Mouse (Mus musculus) limb, embryonic 11.5 days (tissue): ENCODE results near the gene Ascc2. TPM values are rescaled to one million over a fixed set of nuclear protein-coding genes. Genes with fewer than 3 reads are reported as not detected.

ENCODE experiments used
- ATAC-seq: fragments of 200-750 bp; cut with Nextera tagmentation; 2 replicates; pipeline ENCODE4 v1.8.0; 2017; ENCODE audit warnings: low read depth; ENCODE audit not compliant: insufficient number of reproducible peaks, low FRiP score, low TSS enrichment
- DNase-seq: peaks from one replicate; pipeline ENCODE4 v3.0.0-alpha.2; 2015; ENCODE audit warnings: low spot score
- H3K27ac ChIP-seq: fragments of 300-500 bp; sonication (generic); replicated peaks from 2 replicates; pipeline ENCODE4 v1.5.1; 2014; ENCODE audit warnings: low read depth, mild to moderate bottlenecking, low read length
- H3K27me3 ChIP-seq: fragments of 300-500 bp; sonication (generic); 2 replicates; pipeline ENCODE4 v1.6.1; 2014; ENCODE audit warnings: mild to moderate bottlenecking, low read length, mixed read lengths; ENCODE audit not compliant: control insufficient read depth, insufficient read depth
- H3K36me3 ChIP-seq: fragments of 300-500 bp; sonication (generic); 2 replicates; pipeline ENCODE4 v1.6.1; 2014; ENCODE audit warnings: mild to moderate bottlenecking, low read length, moderate library complexity, mixed read lengths; ENCODE audit not compliant: control insufficient read depth, insufficient read depth
- H3K4me1 ChIP-seq: fragments of 300-500 bp; sonication (generic); 2 replicates; pipeline ENCODE4 v1.6.1; 2014; ENCODE audit warnings: low read length, mixed read lengths; ENCODE audit not compliant: control insufficient read depth, insufficient read depth
- H3K4me2 ChIP-seq: fragments of 300-500 bp; sonication (generic); 2 replicates; pipeline ENCODE4 v1.6.1; 2014; ENCODE audit warnings: low read depth, mild to moderate bottlenecking, moderate library complexity; ENCODE audit not compliant: severe bottlenecking
- H3K4me3 ChIP-seq: fragments of 300-500 bp; sonication (generic); 2 replicates; pipeline ENCODE4 v1.5.1; 2014; ENCODE audit warnings: low read depth, low read length
- H3K9ac ChIP-seq: fragments of 300-500 bp; sonication (generic); 2 replicates; pipeline ENCODE4 v1.6.1; 2014; ENCODE audit warnings: mild to moderate bottlenecking, low read length
- H3K9me3 ChIP-seq: fragments of 300-500 bp; sonication (generic); 2 replicates; pipeline ENCODE4 v1.6.1; 2016; ENCODE audit warnings: low read length; ENCODE audit not compliant: control insufficient read depth
- WGBS: fragments of 180-500 bp; shearing (Covaris S2); extraction: QIAGEN DNeasy Blood & Tissue Kit; methylation state at CpG from one replicate; pipeline ENCODE4 v1.1.7; 2014; 5-methylcytosine and 5-hydroxymethylcytosine counted together
- polyA plus RNA-seq: library from polyadenylated mRNA; unstranded; fragments of >200 nt; fragmentation: Nextera tagmentation; extraction: Ambion mirVana; gene quantifications from 2 replicates; pipeline ENCODE4 v1.2.1, GENCODE M21; 2014

Ascc2 gene
- polyA plus RNA-seq, 1 experiment from 2014 or later, result 39.5 TPM

- no peak for DNase-seq
- Histone ChIP-seq H3K4me2 (no peak overlapping the region), H3K4me3 (no peak overlapping the region), H3K36me3 (no peaks in the 10 kb centered on the region), H3K9me3 (no peaks in the 10 kb centered on the region), H3K9ac (no peak overlapping the region), H3K27ac (no peak overlapping the region), H3K4me1 (no peaks in the 10 kb centered on the region), H3K27me3 (no peaks in the 10 kb centered on the region)
- no peak for ATAC-seq
- WGBS, result 59% methylated on average over 11 of the region's 11 CpGs
These were observed 51.3 kb downstream of the Ascc2 start for GRCm38 (mm10) chr11:4688632-4689380.

- H3K4me1 ChIP-seq, result no peaks in the 10 kb centered on the region
- H3K4me2 ChIP-seq, result no peak overlapping the region
- H3K4me3 ChIP-seq, result no peak overlapping the region
- H3K27me3 ChIP-seq, result no peaks in the 10 kb centered on the region
- H3K36me3 ChIP-seq, result no peaks in the 10 kb centered on the region
- no peaks in the 10 kb centered on the region for H3K9me3 ChIP-seq
- H3K27ac ChIP-seq, result no peak overlapping the region
- WGBS, result 88% methylated on average over 7 of the region's 7 CpGs
- ATAC-seq, result no peak
- H3K9ac ChIP-seq, result no peak overlapping the region
- DNase-seq, result no peak
These were observed 52.8 kb downstream of the Ascc2 start for GRCm38 (mm10) chr11:4690353-4690752.

DNA sequence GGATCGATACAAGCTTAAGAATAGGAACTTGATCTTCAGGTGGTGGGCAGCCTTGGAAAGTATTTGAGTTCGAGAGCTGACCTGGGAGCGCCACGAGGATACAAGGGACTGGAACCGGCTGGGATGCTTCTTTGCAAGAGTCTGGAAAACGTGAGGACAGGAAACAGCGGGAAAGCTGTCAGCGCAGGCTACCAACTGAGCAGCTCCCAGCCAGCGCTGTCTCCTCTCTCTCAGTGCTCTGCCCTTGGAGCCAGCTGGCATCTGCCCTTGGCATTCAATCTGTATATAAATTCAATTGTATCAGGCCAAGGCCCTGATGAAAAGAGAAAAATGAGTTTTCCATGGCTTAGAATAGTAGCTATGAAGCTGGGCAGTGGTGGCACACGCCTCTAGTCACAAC lies 53.7 kb downstream of the Ascc2 start:
- Histone ChIP-seq H3K36me3 (no peaks in the 10 kb centered on the region), H3K4me2 (no peak overlapping the region), H3K27ac (no peak overlapping the region), H3K9me3 (no peaks in the 10 kb centered on the region), H3K9ac (no peak overlapping the region), H3K4me3 (no peak overlapping the region), H3K27me3 (no peaks in the 10 kb centered on the region), H3K4me1 (no peaks in the 10 kb centered on the region)
- WGBS, result 64% methylated on average over 10 of the region's 10 CpGs
- ATAC-seq (no peak), DNase-seq (no peak)

- no peak overlapping the region for H3K4me2 ChIP-seq
- ATAC-seq (no peak), DNase-seq (no peak)
- H3K4me3 ChIP-seq, result no peak overlapping the region
- H3K4me1 ChIP-seq, result no peaks in the 10 kb centered on the region
- no peaks in the 10 kb centered on the region for H3K27me3 ChIP-seq
- 92% methylated on average over 11 of the region's 11 CpGs for WGBS
- no peak overlapping the region for H3K9ac ChIP-seq
- H3K9me3 ChIP-seq, result no peaks in the 10 kb centered on the region
- H3K27ac ChIP-seq, result no peak overlapping the region
- no peaks in the 10 kb centered on the region for H3K36me3 ChIP-seq
These were observed 54.6 kb downstream of the Ascc2 start for GRCm38 (mm10) chr11:4692162-4692561.

- H3K4me3 ChIP-seq, result no peak overlapping the region
- H3K27me3 ChIP-seq, result no peaks in the 10 kb centered on the region
- peaks cover 9% of the 10 kb centered on the region for H3K36me3 ChIP-seq
- WGBS, result 43% methylated on average over 7 of the region's 7 CpGs
- no peak overlapping the region for H3K27ac ChIP-seq
- no peaks in the 10 kb centered on the region for H3K9me3 ChIP-seq
- no peaks in the 10 kb centered on the region for H3K4me1 ChIP-seq
- DNase-seq, result no peak
- no peak for ATAC-seq
- H3K4me2 ChIP-seq, result no peak overlapping the region
- no peak overlapping the region for H3K9ac ChIP-seq
These were observed 59.8 kb downstream of the Ascc2 start for GRCm38 (mm10) chr11:4697043-4697983.

GRCm38 (mm10) chr11:4700726-4701125 lies 63.2 kb downstream of the Ascc2 start:
- ATAC-seq, result no peak
- Histone ChIP-seq H3K4me2 (no peak overlapping the region), H3K4me3 (no peak overlapping the region), H3K27ac (no peak overlapping the region), H3K9ac (no peak overlapping the region), H3K4me1 (no peaks in the 10 kb centered on the region), H3K27me3 (no peaks in the 10 kb centered on the region), H3K36me3 (peaks cover 9% of the 10 kb centered on the region), H3K9me3 (no peaks in the 10 kb centered on the region)
- DNase-seq, result no peak
- WGBS, result 84% methylated on average over 8 of the region's 8 CpGs

GRCm38 (mm10) chr11:4703688-4704071 lies 66.1 kb downstream of the Ascc2 start:
- no peaks in the 10 kb centered on the region for H3K27me3 ChIP-seq
- peak overlapping the region; percentile 80 for H3K4me2 ChIP-seq
- H3K9ac ChIP-seq, result peak overlapping the region; percentile 87
- H3K4me1 ChIP-seq, result no peaks in the 10 kb centered on the region
- DNase-seq (no peak), ATAC-seq (no peak)
- H3K9me3 ChIP-seq, result no peaks in the 10 kb centered on the region
- H3K27ac ChIP-seq, result no peak overlapping the region
- WGBS, result 4% methylated on average over 12 of the region's 12 CpGs
- H3K4me3 ChIP-seq, result peak overlapping the region; percentile 88
- peaks cover 9% of the 10 kb centered on the region for H3K36me3 ChIP-seq

GRCm38 (mm10) chr11:4704072-4704964 lies 66.8 kb downstream of the Ascc2 start, which contains the start of the genes Uqcr10 and Zmat5:
TSS of gene Uqcr10 (minus strand) at chr11:4704342.
TSS of gene Zmat5 (plus strand) at chr11:4704678.
- H3K27ac ChIP-seq, result no peak within 1 kb of the TSS
- H3K36me3 ChIP-seq, result peaks cover 9% of the 10 kb centered on the region
- no peaks in the 10 kb centered on the region for H3K9me3 ChIP-seq
- H3K27me3 ChIP-seq, result no peaks in the 10 kb centered on the region
- peak within 1 kb of the TSS; percentile 88 for H3K4me3 ChIP-seq
- DNase-seq (peak; percentile 91), ATAC-seq (peak; percentile 88)
- no peaks in the 10 kb centered on the region for H3K4me1 ChIP-seq
- H3K4me2 ChIP-seq, result peak within 1 kb of the TSS; percentile 80
- WGBS, result under 1% methylated on average over 47 of the region's 47 CpGs
- peak within 1 kb of the TSS; percentile 87 for H3K9ac ChIP-seq
